Mouse (Mus musculus) monocyte, adult 2 months (primary cell): ENCODE measurements around the gene Etv5.

Experiments
- DNase-seq, 2 experiments: peaks; one replicate each; pipeline ENCODE4 v3.0.0; 2022; ENCODE audit warnings: low spot score in 2 of 2, low read depth in 1 of 2

Etv5 gene

GRCm38 (mm10) chr16:22430211-22430951 lies 9.1 kb downstream of the Etv5 start:
- no peak for DNase-seq

DNA sequence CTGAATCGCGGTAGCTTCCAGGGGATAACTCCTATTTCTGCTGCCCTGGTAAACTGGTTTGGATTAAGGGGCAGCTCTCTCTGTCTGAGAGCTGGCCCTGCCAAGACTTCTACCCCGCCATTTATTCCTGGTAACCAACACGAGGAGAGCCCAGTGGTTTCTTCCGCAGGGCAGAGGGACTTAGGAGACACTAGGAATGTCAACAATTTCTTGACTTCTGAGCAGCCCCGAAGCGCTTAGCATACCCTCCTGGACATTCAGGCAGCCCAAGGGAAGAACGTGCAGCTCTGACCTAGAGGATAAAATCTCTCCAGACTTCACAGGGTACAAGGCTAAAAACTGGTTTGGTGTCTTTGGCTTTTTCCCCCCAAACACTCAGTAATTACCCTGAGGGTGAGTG lies 10.1 kb downstream of the Etv5 start:
- DNase-seq: no peak

- no peak for DNase-seq
Measured at GRCm38 (mm10) chr16:22428853-22429341, 10.6 kb downstream of the Etv5 start.

DNA sequence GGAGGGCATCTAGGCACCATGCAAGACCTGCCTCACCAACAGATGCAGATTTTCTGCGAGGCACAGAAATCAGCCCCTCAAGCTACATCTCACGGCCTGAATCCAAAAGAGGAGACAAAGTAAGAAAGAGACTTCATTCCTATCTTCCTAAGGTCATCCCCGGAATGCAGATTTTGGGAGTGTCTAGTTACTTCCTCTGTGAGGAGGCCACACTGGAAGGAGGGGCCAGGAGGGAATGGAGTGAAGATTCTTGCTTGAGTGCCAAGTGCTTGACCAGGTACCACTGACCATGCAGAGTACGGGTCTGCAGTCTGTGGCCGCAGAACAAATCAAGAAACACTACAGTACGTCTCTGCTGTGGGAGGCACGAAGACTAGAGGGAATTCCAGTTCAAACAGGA lies 12.7 kb downstream of the Etv5 start:
- DNase-seq: no peak

DNA sequence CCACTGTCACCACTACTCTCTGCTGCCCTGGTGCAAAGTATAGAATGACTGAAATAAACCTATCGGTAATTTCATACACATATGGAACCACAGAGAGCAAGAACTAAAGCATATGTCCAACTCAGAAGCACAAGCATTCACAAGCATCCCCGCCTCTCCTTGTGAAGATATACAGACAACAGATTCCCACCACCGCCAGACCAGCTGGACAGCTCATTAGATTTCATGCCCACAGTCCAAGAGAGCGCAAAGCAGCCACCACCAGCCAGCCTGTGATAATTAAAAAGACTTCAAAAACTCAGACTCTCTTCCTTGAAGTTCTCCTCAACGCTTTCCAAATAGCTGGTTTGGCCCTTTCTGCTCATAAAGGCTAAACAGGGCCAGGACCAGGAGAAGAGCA lies 17.3 kb downstream of the Etv5 start:
- DNase-seq: no peak

GRCm38 (mm10) chr16:22417931-22418330 lies 21.6 kb downstream of the Etv5 start:
- no peak for DNase-seq

DNA sequence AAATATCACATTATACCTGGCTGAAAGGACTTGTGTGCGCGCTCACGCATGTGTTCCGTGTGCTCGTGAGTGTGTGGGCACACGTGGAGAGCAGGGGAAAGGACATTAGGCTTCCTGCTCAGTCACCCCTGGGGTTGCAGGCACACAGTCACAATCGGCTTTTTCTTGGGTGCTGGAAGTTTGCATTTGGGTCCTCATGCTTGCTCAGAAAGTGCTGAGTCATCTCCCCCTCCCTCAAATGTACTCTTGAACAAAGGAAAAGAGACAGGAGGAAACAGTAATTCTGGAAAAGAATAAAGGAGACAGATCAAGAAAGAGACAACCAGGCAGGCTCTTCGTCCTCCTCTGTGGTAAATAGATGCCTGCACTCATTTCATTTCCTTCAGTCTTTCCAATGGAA lies 22.5 kb downstream of the Etv5 start:
- DNase-seq: no peak

DNA sequence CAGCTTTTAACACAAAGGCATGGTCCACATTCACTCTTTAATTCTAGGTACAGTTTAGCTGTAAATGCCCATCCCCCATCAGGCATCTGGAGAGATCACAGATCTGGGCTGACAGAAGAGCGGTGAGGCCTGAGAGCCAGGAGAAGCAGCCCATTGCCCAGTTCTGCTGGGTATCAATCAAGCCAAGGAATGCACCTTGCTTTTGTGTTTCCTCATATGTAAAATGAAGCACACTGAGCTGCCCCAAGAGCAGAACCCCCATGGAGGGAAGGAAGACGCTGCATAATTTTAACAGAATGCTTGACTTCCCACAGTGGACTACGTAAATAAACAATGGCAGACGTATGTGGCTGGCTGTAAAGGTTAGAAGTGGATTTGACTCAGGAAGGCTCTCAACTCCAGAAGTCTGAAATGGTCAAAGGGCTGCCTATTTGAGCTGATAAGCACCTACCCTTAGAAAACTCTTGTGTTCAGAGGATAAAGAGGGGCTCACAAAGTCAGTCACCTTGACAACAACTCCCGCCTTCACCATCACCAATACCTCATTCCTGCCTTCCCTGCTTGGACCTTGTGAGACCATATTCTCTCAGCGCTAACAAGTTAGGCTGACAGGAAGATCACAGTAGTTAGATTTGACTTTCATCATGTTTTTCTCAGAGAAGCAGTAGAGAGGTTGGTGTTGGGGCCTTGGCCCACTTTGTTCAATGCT lies 23.2 kb downstream of the Etv5 start:
- DNase-seq: no peak

- no peak for DNase-seq
Measured at GRCm38 (mm10) chr16:22414205-22414754, 25.2 kb downstream of the Etv5 start.

GRCm38 (mm10) chr16:22412459-22413229 lies 26.9 kb downstream of the Etv5 start:
- DNase-seq: no peak

- DNase-seq: no peak
Measured at GRCm38 (mm10) chr16:22411764-22412163, 27.8 kb downstream of the Etv5 start.

DNA sequence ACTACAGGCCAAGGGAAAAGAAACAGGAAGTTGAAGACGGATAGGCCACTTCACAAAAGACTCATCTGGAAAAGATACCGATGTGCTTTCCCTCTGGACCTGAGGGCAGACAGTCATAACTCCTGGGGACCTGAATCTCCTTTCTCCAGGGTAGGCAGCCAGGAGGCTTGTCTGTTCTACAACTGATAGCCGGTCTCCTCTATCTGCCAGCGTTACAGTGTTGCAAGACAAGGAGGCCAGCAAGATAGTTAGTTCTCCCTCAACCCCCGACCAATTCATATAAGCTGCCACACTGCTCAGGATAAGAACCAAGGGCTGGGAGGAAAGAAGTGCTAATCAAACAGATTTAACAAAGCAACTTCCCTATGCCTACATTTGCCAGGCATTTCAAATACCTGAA lies 29.5 kb downstream of the Etv5 start:
- no peak for DNase-seq

- DNase-seq: no peak
Measured at GRCm38 (mm10) chr16:22408642-22409360, 30.7 kb downstream of the Etv5 start.

GRCm38 (mm10) chr16:22406747-22407146 lies 32.8 kb downstream of the Etv5 start:
- no peak for DNase-seq

DNA sequence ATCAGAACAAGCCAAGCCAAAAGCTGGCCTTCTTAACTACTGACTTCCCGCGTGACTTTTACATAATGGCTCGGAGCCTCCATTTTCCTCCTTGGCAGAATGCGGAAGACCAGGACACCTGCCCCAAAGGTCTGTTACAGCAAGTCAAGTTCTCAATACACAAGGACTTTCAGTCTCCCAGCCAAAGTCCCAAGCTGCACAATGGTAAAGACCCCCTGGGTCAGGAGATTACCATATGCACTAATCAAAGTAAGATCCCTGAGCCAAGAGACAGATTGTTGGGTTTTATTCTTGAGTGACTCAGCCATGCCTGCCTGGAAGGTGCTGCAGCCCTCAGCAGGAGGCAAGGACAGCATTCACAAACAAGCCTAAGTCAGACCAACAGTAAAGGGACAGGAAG lies 33.5 kb downstream of the Etv5 start:
- no peak for DNase-seq

DNA sequence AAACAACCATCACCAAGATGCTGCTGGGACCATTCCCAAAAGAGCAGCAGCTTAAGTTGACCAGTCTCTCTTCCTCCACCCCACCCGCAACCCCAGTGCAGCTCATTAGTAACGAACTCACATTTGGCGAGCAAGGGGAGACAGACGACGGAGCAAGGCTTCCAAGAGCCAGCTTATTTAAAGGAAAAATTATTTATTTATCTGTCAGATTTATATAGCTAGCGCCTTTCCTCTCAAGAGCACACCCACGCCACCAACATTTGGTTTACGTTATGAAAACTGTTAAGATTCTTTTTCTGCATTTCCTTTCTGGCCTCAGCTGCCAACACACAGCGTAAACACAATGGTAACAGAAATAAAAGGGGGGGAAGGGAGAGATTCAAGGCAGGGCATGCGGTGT lies 34.0 kb downstream of the Etv5 start:
- no peak for DNase-seq

DNA sequence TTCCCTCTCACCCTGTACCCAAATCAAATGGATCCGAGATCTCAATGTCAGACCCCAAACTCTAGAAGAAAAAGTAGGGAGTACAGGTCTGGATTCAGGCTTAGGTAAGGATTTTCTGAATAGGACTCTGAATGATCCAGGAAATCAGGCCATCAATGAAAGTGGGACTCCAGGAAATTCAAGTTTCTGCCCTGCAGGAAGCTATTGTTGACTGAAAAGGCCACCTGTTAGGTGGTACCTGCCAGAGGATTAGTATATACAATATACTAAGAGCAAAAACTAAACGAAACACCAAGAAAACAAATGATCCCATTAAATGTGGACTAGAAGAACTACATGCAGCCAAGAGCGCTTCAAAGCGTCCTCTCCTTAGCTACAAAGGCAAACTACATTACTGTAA lies 35.8 kb downstream of the Etv5 start:
- DNase-seq: no peak

- no peak for DNase-seq
Measured at GRCm38 (mm10) chr16:22402600-22402999, 36.9 kb downstream of the Etv5 start.

GRCm38 (mm10) chr16:22400226-22400625 lies 39.3 kb downstream of the Etv5 start:
- no peak for DNase-seq

DNA sequence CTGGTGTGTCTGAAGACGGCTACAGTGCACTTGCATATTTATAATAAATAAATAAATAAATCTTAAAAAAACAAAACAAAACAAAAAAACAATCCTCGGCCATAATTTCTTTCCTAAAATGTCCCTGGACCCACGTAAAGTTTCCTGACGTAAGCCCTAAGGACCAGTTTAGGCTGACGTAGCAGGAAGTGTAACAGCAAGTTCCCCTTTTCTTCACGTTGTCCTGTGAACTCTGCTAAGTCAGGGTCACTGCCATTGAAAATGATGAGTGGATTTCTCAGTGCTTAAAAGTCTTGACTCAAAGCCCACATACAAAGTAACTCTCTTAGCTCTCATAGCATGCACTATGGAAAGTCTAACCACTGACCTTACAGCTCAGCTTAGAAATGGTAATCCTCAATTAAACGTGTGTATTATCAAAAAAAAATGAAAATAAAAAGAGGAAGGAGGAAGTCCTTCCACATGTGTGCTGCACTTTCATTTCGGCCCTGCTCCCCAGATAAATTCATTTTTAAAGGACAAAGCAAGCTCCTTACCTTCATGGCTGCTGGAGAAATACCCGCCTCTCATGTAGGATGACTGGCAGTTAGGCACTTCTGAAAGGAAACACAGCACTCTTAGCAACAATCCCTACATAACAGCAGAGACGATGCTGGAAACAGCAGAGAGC lies 40.6 kb downstream of the Etv5 start:
- peak; percentile 7 to 21 for DNase-seq
